Mouse (Mus musculus) left cerebral cortex, postnatal 25 days (tissue): Measurements from ENCODE around the gene Slc6a13. TPM values are rescaled to one million over a fixed set of nuclear protein-coding genes. Genes with fewer than 3 reads are reported as not detected.
"Not testable (repeated sequence)": the region's sequence is repeated elsewhere in the genome, so short reads cannot be mapped to it uniquely, and the experiment has no call there.

ENCODE experiments used
- DNase-seq, 2 experiments: peaks; one replicate each; pipeline ENCODE4 v3.0.0; 2022; ENCODE audit warnings: low spot score in 2 of 2, mixed read lengths in 1 of 2
- intact Hi-C: fragments of 180-260 bp; cut with DNase I; formaldehyde crosslinking; loops from one replicate; pipeline ENCODE4 v1.15.1; 2025
- microRNA-seq, 2 experiments: library from miRNA; unstranded; fragments of <30 nt; microRNA quantifications; one replicate each; pipeline ENCODE4 v1.2.0; 2022
- total RNA-seq, 2 experiments: library from RNA; stranded (reverse); gene quantifications; 2 replicates each; pipeline ENCODE4 v1.2.3; 2021

Gene Slc6a13
- total RNA-seq, 2 experiments from 2014 or later, result 12.5 to 20.7 TPM

GRCm38 (mm10) chr6:121363956-121364355 lies 63.9 kb downstream of the Slc6a13 start:
- DNase-seq, result no peak
- intact Hi-C loops, result no loop called here

GRCm38 (mm10) chr6:121366537-121366936 lies 66.5 kb downstream of the Slc6a13 start:
- DNase-seq, result not testable (repeated sequence)
- intact Hi-C loops, result loop anchor here (5.0 kb wide), 1 partner anchor 94 kb away; no protein-coding TSS in a partner anchor

GRCm38 (mm10) chr6:121367099-121367498 lies 67.1 kb downstream of the Slc6a13 start:
- intact Hi-C loops, result loop anchor here (5.0 kb wide), 1 partner anchor 95 kb away; no protein-coding TSS in a partner anchor
- no peak for DNase-seq

- DNase-seq, result peak; percentile 23 to 61
- intact Hi-C loops, result no loop called here
These were observed 71.4 kb downstream of the Slc6a13 start for GRCm38 (mm10) chr6:121371197-121371980.

- no peak for DNase-seq
These were observed 76.1 kb downstream of the Slc6a13 start for GRCm38 (mm10) chr6:121376159-121376558.

GRCm38 (mm10) chr6:121378256-121378655 lies 78.2 kb downstream of the Slc6a13 start:
- no peak for DNase-seq
- intact Hi-C loops, result no loop called here

More at GRCm38 (mm10) chr6:121376159-121376558, 76.1 kb downstream of the Slc6a13 start:
- intact Hi-C loops, result no loop called here

- DNase-seq, result no peak
- intact Hi-C loops, result no loop called here
These were observed 80.5 kb downstream of the Slc6a13 start for GRCm38 (mm10) chr6:121380576-121380975.

- intact Hi-C loops, result no loop called here
- DNase-seq, result no peak
These were observed 82.0 kb downstream of the Slc6a13 start for GRCm38 (mm10) chr6:121382071-121382470.

GRCm38 (mm10) chr6:121385397-121385796 lies 85.4 kb downstream of the Slc6a13 start:
- intact Hi-C loops, result no loop called here
- DNase-seq, result no peak

Small RNA genes within 50 kb of the gene (microRNA-seq; reads per million reads assigned to microRNA genes)
- 0 reads per million in 2 experiments for gene Gm24855

Other genes with a start within 250 kb of the Slc6a13 start
- 100 to 1,000 TPM; 110 to 127 TPM for gene Mical3, start 169.2 kb upstream of the Slc6a13 start, total RNA-seq
- gene Pex26, start 116.6 kb upstream of the Slc6a13 start, total RNA-seq, result 10 to 100 TPM; 13.4 to 15.3 TPM
- gene Tuba8, start 89.5 kb upstream of the Slc6a13 start, total RNA-seq, result 10 to 100 TPM; 10.3 to 10.6 TPM
- gene Usp18, start 54.3 kb upstream of the Slc6a13 start, total RNA-seq, result 1 to 10 TPM in 1 of 2 experiments, under 1 TPM in 1; 0.39 to 1.1 TPM
- gene Slc6a12, start 42.8 kb downstream of the Slc6a13 start, total RNA-seq, result 1 to 10 TPM in 1 of 2 experiments, under 1 TPM in 1; 0.89 to 1.1 TPM
- 10 to 100 TPM; 97.6 to 98.3 TPM for gene Iqsec3, start 173.5 kb downstream of the Slc6a13 start, total RNA-seq